Mouse (Mus musculus): Measurements from ENCODE around the gene Ankle1. TPM values are rescaled to one million over a fixed set of nuclear protein-coding genes. Genes with fewer than 3 reads are reported as not detected.
"Not testable (repeated sequence)": the region's sequence is repeated elsewhere in the genome, so short reads cannot be mapped to it uniquely, and the experiment has no call there.

Gene Ankle1
- total RNA-seq, 2 experiments from 2014 or later: 0.18 to 0.36 TPM

DNA sequence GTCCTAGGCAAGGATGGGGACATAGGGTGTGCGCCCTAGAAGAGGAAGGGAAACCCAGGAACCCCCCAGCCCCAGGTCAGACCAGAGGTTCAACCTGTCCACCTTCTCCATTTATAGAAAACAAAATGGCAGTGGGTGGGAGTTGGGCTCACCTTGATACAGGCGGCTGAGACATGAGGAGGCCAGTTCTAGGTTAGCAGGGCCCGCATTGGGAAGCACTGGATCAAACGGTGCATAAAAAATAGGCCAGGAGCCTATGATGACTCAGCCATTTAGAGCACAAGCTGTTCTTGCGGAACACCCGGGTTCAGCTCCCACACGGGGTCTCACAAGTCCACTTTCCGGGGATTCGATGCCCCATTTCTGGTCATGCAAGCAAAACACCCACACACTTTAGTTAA, 859 bp upstream of the Ankle1 start:
- intact Hi-C loops (cut with DNase I): loop anchor here (5.0 kb wide), 1 partner anchor 183 kb away; no protein-coding TSS in a partner anchor
- no peak for DNase-seq (ENCODE audit: low spot score)

DNA sequence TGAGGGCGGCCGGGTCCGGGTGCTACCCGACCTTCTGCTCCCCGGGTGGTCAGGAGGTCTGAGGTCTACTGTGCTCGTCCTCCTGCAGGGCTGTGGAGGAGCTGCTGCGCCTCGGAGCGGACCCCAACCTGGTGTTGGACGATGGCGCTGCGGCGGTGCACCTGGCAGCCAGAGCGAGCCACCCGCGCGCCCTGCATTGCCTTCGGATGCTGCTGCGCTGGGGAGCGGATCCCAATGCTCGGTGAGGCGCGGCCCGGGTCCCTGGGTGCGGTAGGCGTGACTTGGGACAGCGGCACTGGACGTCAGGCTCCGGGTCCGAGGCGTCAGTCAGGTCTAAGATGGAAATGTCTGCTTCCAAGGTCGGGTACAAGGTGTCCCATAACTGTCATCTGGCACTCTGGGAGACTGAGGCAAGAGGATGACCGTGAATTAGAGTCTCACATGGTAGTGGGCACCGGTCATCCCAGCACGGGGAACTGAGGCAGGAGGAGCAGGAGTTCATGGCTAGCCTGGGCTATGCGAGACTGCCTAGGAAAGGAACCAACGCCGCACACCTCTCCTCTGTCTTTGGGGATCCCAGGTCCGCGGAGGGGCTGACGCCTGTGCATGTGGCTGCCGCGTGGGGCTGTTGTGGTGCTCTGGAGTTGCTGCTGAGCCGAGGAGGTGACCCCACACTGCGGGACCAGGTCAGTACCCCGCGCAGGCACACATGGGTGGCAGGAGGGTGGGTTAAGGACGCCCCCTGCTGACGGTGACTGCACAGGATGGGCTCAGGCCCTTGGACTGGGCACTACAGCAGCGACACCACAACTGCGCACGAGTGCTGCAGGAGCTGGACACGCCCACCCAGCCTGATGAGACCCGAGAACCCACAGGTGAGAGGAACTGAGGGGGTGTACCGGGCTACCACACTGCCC, 547 bp downstream of the Ankle1 start:
- intact Hi-C loops (cut with DNase I): loop anchor here (2.0 to 5.0 kb wide), 2 partner anchors 34 to 184 kb away; no protein-coding TSS in a partner anchor
- DNase-seq (ENCODE audit: low spot score): no peak

DNA sequence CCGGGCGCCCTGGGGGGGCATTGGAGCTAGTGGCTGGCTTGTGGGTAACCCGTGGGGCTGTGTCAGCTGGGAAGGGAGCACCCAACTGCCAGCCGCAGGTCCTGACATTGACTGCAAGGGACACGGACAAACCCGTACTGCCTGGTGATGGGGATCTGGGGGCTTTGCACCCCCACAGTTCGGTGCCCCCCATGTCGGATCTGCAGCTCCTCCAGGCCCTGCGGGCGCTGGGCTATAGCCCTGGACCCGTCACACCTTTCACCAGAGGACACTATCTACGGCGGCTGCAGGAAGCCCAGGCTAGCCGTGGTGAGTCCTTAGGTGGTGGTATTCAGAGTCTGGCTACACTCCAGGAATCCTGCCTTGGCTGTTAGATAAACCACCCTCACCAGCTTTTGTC, 1.6 kb downstream of the Ankle1 start:
- intact Hi-C loops (cut with DNase I): loop anchor here (2.0 to 5.0 kb wide), 2 partner anchors 35 to 185 kb away; no protein-coding TSS in a partner anchor
- no peak for DNase-seq (ENCODE audit: low spot score)

DNA sequence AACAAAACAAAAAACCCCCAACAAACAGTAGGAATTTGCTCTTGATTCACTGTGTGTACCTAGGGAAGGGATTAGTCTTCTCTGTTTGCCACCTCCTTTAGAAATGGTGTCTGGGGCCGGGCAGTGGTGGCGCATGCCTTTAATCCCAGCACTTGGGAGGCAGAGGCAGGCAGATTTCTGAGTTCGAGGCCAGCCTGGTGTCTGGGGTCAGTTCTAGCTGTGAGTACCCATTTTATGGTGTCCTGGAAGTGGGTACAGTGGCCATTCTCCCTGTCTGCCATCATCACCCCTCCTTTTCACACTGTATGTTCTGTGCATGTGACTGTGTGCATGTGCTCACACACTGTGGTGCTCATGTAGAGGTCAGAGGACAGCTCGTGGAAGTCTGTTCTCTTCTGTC, 2.4 kb downstream of the Ankle1 start:
- intact Hi-C loops (cut with DNase I): loop anchor here (5.0 kb wide), 1 partner anchor 186 kb away; no protein-coding TSS in a partner anchor
- DNase-seq (ENCODE audit: low spot score): no peak

DNA sequence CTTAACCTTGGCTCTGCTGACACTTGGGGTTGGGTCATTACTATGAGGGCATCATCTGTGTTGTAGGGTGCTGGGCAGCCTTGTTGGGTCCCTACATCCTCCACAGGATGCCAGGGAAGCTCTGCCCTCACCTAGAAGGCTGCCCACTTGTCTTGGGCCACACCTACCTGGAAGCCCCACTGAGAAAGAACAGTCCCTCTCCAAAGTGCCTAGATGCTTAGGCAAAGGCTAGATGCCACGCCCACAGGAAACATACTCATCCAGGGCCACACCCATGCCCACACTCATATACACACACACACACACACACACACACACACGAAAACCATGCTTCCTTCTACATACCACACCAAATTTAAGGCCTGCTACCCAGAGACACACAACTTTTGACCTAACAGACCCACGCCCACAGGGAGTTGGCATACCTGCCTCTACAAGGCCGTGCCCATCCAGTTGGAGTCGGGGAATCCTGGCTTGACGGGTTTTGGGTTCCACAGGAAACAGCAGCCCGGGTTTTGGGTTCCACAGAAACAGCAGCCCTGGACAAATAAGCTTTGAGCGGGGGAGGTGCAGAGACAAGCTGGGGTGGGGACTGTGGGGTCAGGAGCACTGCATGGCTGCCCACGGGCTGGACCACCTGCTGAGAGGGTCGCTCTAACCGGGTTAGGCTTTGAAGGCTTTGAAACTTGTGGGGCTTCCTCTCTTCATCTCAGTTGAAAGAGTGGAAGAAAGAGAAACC, 5.9 kb downstream of the Ankle1 start:
- DNase-seq (ENCODE audit: low spot score): no peak
- intact Hi-C loops (cut with DNase I): no loop called here

DNA sequence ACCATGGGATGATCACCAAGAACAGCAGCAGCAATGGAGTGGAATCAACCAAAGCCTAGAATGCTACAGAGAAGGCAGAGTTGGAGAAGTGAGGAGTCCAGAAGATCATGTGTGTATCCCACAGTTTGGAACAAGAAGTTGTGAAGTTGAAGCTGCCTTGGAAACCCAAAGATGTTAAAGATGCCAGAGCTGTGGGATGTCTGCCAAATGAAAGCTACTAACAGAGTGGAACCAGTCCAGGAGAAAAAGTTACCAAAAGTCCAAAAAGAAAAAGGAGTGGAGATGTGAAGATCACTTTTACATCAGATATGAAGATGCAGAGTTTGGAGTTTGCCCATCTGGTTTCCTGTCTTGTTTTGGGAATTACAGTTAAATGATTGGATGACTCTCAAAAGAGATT, 16.3 kb downstream of the Ankle1 start:
- DNase-seq (ENCODE audit: low spot score): no peak
- intact Hi-C loops (cut with DNase I): no loop called here

DNA sequence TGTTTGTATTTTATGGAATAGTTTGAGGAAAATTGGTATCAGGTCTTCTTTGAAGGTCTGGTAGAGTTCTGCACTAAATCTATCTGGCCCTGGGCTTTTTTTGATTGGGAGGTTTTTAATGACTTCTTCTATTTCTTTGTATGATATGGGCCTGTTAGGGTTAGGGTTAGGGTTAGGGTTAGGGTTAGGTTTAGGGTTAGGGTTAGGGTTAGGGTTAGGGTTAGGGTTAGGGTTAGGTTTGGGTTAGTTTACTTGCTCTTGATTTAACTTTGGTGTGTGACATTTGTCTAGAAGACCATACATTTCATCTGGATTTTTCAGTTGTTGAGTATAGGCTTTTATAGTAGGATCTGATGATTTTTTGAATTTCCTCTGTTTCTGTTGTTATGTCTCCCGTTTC, 27.1 kb downstream of the Ankle1 start:
- DNase-seq (ENCODE audit: low spot score); intact Hi-C loops (cut with DNase I): not testable (repeated sequence)

DNA sequence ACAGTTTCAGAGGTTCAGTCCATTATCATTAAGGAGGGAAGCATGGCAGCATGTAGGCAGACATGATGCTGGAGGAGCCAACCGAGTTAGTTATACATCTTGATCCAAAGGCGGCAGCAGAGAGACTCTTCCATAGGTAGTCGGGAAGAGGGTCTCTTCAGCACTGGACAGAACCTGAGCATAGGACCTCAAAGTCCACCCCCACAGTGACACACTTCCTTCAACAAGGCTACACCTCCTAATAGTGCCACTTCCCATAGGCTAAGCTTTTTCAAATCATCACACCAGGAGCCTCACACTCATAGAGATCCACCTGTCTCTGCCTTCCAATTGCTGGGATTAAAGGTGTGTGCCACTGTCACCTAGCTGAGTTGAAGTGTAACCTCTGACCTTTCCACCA, 31.2 kb downstream of the Ankle1 start:
- no peak for DNase-seq (ENCODE audit: low spot score)
- intact Hi-C loops (cut with DNase I): no loop called here

DNA sequence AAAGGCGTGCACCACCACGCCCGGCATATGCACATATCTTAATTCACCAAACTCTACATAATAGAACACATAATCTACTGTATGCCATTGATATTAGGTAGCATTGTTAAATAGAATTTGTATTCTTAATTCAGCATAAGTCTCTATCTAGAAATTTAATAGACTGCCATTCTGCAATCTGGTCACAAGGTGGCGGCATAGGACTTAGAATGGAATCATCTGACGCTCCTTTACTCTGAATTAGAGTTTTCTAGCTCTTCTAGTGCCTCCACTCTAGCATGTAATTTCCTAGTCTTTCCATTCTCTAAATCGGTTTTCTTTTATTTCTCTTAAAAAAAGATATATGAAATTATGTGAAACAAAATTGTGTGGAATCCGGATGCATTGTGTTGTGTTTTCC, 35.6 kb downstream of the Ankle1 start:
- DNase-seq (ENCODE audit: low spot score): no peak
- intact Hi-C loops (cut with DNase I): loop anchor here (2.0 kb wide), 3 partner anchors 77 to 219 kb away; partner anchors contain the start of gene Fam129c

DNA sequence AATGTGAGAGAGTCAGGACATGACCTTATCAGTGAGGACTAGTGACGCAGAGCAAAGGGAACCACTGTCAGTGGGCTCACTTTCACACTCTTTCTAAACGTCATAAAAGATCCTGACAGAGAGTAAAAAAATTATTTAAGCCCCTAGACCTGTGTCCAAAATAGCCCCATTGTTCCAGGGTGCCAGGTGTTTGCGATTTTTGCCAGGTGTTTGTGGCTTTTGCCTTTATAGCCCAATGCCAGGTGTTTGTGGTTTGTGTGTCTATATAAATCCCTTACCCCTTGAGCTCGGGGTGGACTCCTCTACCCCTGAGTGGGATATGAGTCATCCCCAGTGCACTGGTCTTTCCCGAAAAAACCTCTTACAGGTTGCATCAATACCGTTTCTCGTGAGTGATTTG, 39.3 kb downstream of the Ankle1 start:
- intact Hi-C loops (cut with DNase I): no loop called here
- no peak for DNase-seq (ENCODE audit: low spot score)

DNA sequence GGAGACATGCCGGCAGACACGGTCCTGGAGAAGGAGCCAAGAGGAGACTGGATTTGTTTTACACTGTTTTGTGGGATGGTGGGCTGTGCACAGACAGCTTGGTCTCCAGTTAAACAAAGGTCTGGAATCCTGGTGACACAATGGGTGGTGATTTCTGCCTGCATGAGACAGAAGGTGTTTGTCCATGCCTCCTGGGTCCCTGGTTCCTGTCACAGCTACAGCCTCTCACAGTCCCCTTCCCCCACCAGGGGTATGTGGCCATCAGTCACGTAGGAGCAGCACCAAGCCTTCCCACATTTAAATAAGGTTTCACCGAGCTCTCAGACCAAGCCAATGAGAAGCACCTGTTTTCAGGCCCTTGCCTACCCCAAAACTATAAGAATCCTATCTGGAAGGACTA, 45.5 kb downstream of the Ankle1 start:
- intact Hi-C loops (cut with DNase I): no loop called here
- no peak for DNase-seq (ENCODE audit: low spot score)

DNA sequence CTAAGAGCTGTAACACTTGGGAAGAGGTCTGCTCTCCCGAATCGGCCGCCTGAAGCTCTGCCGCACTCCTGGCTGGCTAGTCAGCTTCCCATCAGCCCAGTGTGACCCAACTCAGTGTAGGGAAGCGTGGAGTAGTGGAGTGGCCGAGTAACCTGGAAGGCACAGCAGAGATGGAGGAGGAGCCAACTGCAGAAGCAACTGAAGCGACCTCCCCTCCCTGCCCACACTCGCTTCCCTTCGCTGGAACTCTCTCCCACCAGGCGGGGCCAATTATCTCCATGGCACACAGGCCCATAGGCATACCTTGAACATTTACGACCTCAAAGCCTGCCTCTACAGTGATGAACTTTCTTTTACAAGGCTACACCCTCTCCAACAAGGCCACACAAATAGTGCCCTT, 46.0 kb downstream of the Ankle1 start:
- DNase-seq (ENCODE audit: low spot score): no peak
- intact Hi-C loops (cut with DNase I): no loop called here

DNA sequence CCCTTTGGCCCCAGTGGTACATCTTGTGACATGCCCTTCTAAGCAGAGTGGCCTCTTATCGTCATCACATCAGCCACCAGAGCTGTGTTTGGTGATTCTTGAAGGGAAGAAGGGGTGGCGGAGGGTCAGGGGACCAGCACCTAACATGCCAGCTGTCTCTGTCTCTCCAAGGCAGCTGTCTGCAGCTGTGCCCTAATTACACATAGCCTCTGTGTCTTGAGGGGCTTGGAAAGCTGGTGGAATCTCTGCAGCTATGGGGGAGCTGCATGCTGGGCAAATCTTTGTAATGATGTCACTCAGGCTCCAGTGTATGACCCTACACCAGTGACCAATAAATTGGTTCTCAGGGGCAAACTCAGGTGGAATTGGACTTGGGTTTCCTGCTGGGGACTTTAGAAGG, 46.9 kb downstream of the Ankle1 start:
- DNase-seq (ENCODE audit: low spot score): no peak
- intact Hi-C loops (cut with DNase I): no loop called here

DNA sequence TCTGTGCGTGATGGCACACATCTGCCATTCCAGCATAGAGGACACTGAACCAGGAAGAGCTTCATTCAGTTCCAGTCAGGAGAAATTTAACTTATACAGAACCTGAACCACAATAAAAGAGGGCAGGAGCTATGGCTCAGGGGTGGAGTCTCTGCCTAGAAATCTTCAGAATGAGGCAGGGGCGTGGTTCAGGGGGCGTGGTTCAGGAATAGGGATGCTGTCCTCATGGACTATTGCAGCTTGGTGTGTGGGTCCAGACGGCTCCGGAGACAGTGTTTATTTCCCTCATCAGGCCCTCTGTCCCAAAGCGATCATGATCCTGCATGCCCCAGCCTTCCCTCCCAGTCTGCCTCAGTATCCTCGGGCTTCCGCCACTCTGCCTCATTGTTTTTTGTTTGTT, 48.9 kb downstream of the Ankle1 start:
- intact Hi-C loops (cut with DNase I): no loop called here
- no peak for DNase-seq (ENCODE audit: low spot score)

DNA sequence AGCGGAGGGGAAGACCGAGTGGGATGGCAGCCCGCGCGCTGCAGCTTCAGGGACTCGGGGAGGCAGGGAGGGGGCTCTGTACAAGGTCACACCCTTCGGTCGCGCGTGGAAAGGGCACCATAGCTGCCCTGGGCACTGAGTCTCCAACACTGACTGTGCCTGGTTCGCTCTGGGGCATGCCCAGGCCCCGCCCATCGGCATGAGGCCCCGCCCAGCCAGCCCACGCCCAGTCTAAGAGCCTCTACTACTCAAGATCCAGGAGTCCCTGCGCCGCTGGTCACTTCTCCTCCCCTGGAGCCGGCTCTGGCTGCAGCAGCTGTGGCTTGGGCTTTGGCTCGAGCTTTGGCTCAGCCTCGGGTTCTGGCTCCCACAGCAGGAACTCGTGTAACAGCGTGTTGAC, 51.1 kb downstream of the Ankle1 start:
- no peak for DNase-seq (ENCODE audit: low spot score)

DNA sequence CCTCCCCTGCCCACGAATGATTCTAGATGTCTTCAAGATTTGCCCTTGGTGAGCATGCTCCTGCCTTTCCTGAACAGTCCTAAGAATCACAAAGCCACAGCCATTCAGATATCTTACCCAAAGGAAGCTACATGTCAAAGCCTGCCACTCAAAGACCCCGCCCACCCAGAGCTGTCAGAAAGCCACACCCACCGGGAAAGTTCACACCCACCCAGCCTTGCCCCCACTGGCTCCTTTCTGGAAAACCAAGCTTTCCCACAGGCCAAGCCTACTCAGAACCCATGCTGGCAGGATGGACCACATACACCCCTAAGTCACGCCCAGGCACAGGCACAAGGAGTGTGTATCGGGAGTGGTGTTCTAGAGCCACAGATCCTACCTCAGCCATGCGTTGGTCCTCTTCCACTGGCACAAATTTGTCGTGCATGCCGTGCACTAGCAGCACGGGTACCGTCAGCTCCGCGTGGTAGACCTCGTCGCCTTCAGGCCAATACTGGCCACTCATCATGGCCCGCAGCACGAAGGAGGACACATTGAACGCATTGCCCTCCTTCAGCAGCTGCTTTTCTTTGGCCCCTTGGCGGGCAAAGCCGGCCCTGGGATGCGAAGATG, 52.0 kb downstream of the Ankle1 start:
- no peak for DNase-seq (ENCODE audit: low spot score)
- intact Hi-C loops (cut with DNase I): no loop called here

More for the DNA sequence above, 51.1 kb downstream of the Ankle1 start:
- intact Hi-C loops (cut with DNase I): no loop called here

Other genes with a start within 250 kb of the Ankle1 start
- 10 to 100 TPM; 26.2 to 28.6 TPM for gene Myo9b, start 133.3 kb upstream of the Ankle1 start, total RNA-seq (2021)
- gene Haus8, start 133.1 kb upstream of the Ankle1 start, total RNA-seq (2021): 10 to 100 TPM; 31.6 to 36.1 TPM
- 100 to 1,000 TPM; 116 to 128 TPM for gene Use1, start 39.2 kb upstream of the Ankle1 start, total RNA-seq (2021)
- 10 to 100 TPM; 13.2 to 14.3 TPM for gene Ocel1, start 34.7 kb upstream of the Ankle1 start, total RNA-seq (2021)
- 10 to 100 TPM; 56.3 to 56.6 TPM for gene Nr2f6, start 24.1 kb upstream of the Ankle1 start, total RNA-seq (2021)
- gene Ushbp1, start 10.2 kb upstream of the Ankle1 start, total RNA-seq (2021): 10 to 100 TPM; 24.5 to 32.5 TPM
- 10 to 100 TPM; 67.0 to 69.5 TPM for gene Babam1, start 9.1 kb upstream of the Ankle1 start, total RNA-seq (2021)
- gene Abhd8, start 57.6 kb downstream of the Ankle1 start, total RNA-seq (2021): 10 to 100 TPM; 32.4 to 32.6 TPM
- gene Mrpl34, start 58.9 kb downstream of the Ankle1 start, total RNA-seq (2021): 100 to 1,000 TPM; 136 to 142 TPM
- 10 to 100 TPM; 29.1 to 29.9 TPM for gene Dda1, start 63.2 kb downstream of the Ankle1 start, total RNA-seq (2021)
- 10 to 100 TPM; 17.0 to 18.2 TPM for gene Ano8, start 80.0 kb downstream of the Ankle1 start, total RNA-seq (2021)
- 10 to 100 TPM; 18.5 to 19.4 TPM for gene Gtpbp3, start 82.1 kb downstream of the Ankle1 start, total RNA-seq (2021)
- 10 to 100 TPM; 26.6 to 35.3 TPM for gene Plvap, start 105.7 kb downstream of the Ankle1 start, total RNA-seq (2021)
- gene Ccdc194, start 119.7 kb downstream of the Ankle1 start, total RNA-seq (2021): under 1 TPM in 1 of 2 experiments, not detected in 1; 0.14 TPM
- gene Bst2, start 131.4 kb downstream of the Ankle1 start, total RNA-seq (2021): 10 to 100 TPM; 17.4 to 22.8 TPM
- 10 to 100 TPM; 27.0 to 31.1 TPM for gene Mvb12a, start 136.9 kb downstream of the Ankle1 start, total RNA-seq (2021)
- gene Tmem221, start 152.9 kb downstream of the Ankle1 start, total RNA-seq (2021): under 1 TPM; 0.31 to 0.36 TPM
- under 1 TPM; 0.14 to 0.31 TPM for gene Nxnl1, start 160.6 kb downstream of the Ankle1 start, total RNA-seq (2021)
- 100 to 1,000 TPM; 140 to 143 TPM for gene Slc27a1, start 162.9 kb downstream of the Ankle1 start, total RNA-seq (2021)
- 10 to 100 TPM; 68.1 to 75.9 TPM for gene Pgls, start 186.2 kb downstream of the Ankle1 start, total RNA-seq (2021)
- 1 to 10 TPM in 1 of 2 experiments, under 1 TPM in 1; 0.81 to 1.5 TPM for gene Fam129c, start 191.6 kb downstream of the Ankle1 start, total RNA-seq (2021)
- gene Colgalt1, start 205.0 kb downstream of the Ankle1 start, total RNA-seq (2021): 10 to 100 TPM; 41.3 to 43.1 TPM